Mouse (Mus musculus) small intestine, adult 2 months (tissue): ENCODE data around the gene Eif4a1. TPM values are rescaled to one million over a fixed set of nuclear protein-coding genes. Genes with fewer than 3 reads are reported as not detected.
A peak's percentile ranks its signal among the peaks of the same experiment; 100 is the strongest.

Experiments used
- H3K27ac ChIP-seq: fragments of 200-500 bp; 2 replicates; pipeline ENCODE4 v1.5.1; 2012; ENCODE audit warnings: low read depth, low read length, control low read depth, inconsistent platforms; ENCODE audit not compliant: insufficient read depth
- H3K27me3 ChIP-seq: fragments of 200-500 bp; 2 replicates; pipeline ENCODE4 v1.6.1; 2012; ENCODE audit warnings: mild to moderate bottlenecking, moderate library complexity, low read length, inconsistent platforms; ENCODE audit not compliant: control insufficient read depth, insufficient read depth
- H3K36me3 ChIP-seq: fragments of 200-500 bp; 2 replicates; pipeline ENCODE4 v1.6.1; 2012; ENCODE audit warnings: mild to moderate bottlenecking, low read length, control low read depth, inconsistent platforms; ENCODE audit not compliant: control insufficient read depth, insufficient read depth
- H3K4me1 ChIP-seq: fragments of 200-500 bp; 2 replicates; pipeline ENCODE4 v1.6.1; 2012; ENCODE audit warnings: low read length, inconsistent platforms, mixed read lengths; ENCODE audit not compliant: control insufficient read depth, insufficient read depth, insufficient read length
- H3K4me3 ChIP-seq: fragments of 200-500 bp; 2 replicates; pipeline ENCODE4 v1.5.1; 2012; ENCODE audit warnings: low read depth, mild to moderate bottlenecking, control low read depth, inconsistent platforms, low read length, moderate library complexity
- CTCF ChIP-seq: fragments of 200-500 bp; IDR thresholded peaks from 2 replicates; pipeline ENCODE4 v1.5.1; 2012; ENCODE audit warnings: low read depth, mild to moderate bottlenecking, control low read depth, inconsistent platforms, low read length, moderate library complexity, mixed read lengths; ENCODE audit not compliant: insufficient replicate concordance, insufficient read length; ENCODE audit errors: extremely low read depth
- POLR2A ChIP-seq: fragments of 200-500 bp; IDR thresholded peaks from 2 replicates; pipeline ENCODE4 v1.6.1; 2012; ENCODE audit warnings: low read depth, mild to moderate bottlenecking, control low read depth, inconsistent platforms, low read length, moderate library complexity
- WGBS: fragments of 180-500 bp; shearing (Covaris S2); methylation state at CpG from one replicate; pipeline ENCODE4 v1.1.7; 2018; 5-methylcytosine and 5-hydroxymethylcytosine counted together
- polyA plus RNA-seq: library from polyadenylated mRNA; depleted of rRNA; stranded (reverse); fragments of >200 nt; gene quantifications from 2 replicates; pipeline ENCODE4 v1.2.3, GENCODE M21; 2012

Eif4a1 gene
- polyA plus RNA-seq, 1 experiment = 134 TPM

DNA sequence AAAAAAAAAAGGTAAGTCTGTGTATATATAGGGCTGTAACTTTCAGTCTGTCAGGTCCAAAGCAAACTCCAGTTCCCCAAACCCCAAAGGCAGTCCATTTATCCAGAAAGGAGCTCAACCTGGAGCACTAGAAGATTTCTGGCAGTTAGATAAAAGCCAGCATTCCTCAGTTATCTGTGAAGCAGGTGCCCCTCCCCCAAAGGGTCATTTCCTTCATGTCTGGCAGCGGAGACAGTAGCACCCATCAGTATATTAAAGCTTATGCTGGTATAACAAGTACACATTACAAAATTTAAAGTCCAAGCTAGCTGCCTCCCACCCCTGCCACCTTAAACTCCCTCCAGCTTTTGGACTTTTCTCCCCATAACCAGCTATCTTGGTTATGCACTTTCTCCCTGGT is 27.4 kb upstream of the Eif4a1 start:
- no peak overlapping the region for H3K4me3 ChIP-seq
- no peaks in the 10 kb centered on the region for H3K27me3 ChIP-seq
- H3K4me1 ChIP-seq = peaks cover 13% of the 10 kb centered on the region
- no peaks in the 10 kb centered on the region for H3K36me3 ChIP-seq
- no peak overlapping the region for H3K27ac ChIP-seq
- WGBS = 19% methylated on average over 1 of the region's 1 CpGs
- TF ChIP-seq CTCF (no peak), POLR2A (no peak)

DNA sequence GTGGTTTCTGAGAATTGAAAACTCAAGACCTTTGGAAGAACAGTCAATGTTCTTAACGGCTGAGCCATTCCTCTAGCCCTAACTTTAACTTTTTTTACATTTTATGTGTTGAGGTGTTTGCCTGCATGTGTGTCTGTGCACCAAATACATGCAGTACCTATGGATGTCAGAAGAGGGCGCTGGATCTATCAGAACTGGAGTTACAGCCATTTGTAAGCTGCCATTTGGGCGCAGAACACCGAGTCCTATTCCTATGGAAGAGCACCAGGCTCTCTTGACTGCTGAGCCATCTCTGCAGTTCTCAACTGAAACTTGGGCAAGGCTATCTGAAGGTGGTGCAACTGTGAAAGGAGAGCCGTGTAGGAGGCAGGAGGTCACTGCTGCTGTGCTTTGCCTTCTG is 26.4 kb upstream of the Eif4a1 start:
- H3K4me1 ChIP-seq = peaks cover 9% of the 10 kb centered on the region
- no peaks in the 10 kb centered on the region for H3K27me3 ChIP-seq
- H3K4me3 ChIP-seq = no peak overlapping the region
- no peaks in the 10 kb centered on the region for H3K36me3 ChIP-seq
- WGBS = 73% methylated on average over 5 of the region's 5 CpGs
- peak; percentile 35; the same call in 1 of the 2 replicates for TF ChIP-seq CTCF
- no peak for TF ChIP-seq POLR2A
- H3K27ac ChIP-seq = peak overlapping the region; percentile 47; the same call in 1 of the 2 replicates

DNA sequence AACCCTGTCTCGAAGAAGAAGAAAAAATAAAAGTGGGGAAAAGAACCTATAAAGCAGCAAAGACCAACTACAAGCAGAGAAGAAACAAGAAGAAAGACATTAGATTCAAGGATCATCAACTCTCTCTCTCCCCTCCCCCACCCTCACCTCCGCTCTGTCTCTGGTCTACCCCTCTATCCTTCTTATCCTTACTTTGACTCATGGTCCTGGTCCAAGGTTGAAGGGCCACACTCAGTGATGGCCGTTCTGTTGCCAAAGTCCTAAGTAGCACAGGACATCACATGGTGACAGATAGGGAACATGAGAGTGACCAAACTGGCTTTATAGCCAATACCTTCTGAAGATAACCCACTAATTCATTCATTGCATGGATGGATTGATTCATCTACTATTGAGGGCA is 25.2 kb upstream of the Eif4a1 start:
- H3K4me3 ChIP-seq = no peak overlapping the region
- peaks cover 13% of the 10 kb centered on the region for H3K4me1 ChIP-seq
- H3K27ac ChIP-seq = peak overlapping the region; percentile 66; the same call in 1 of the 2 replicates
- H3K36me3 ChIP-seq = no peaks in the 10 kb centered on the region
- TF ChIP-seq CTCF (no peak), POLR2A (no peak)
- WGBS = 73% methylated on average over 3 of the region's 3 CpGs
- no peaks in the 10 kb centered on the region for H3K27me3 ChIP-seq

DNA sequence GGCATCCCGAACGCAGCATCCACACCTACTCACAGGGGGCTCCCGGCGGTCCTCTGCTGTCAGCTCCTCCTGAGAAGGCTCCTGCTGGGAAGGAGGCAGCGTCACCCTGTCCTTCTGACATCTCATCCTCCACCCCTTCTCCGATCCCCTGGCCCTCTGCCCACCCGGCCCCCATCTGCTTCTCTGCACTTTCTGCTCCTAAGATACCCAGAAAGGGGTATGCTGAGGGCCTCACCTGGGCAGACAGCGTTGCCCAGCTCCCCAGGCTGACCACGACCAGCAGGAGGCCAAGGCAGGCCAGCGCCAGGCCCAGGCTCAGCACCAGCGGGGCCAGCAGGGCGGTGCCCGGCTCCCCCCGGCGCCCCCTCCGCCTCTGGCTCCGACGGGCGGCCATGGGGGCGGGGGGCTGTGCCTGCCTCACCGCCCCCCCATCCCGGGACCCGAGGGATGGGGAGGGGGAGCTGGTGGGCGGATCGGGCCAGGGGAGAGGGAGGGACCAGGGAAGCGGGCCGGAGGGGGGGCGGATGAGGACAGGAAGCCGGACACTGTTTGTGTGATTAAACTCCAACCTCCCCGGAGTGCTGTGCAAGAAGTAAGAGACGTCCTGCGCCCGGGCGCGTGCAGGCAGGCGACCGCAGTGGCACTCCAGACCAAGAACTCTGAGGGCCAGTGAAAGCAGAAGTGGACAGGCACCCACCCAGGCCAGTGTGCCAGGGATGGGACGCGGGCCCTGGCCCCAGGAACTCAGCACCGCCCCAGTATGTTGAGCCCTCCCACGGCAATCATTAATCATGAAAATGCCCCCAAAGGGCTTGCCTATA is 23.3 kb upstream of the Eif4a1 start, which contains the start of the genes Tnfsf12 and Tnfsfm13:
Gene Tnfsf12 (minus strand): TSS at position 489 of the 821 bp plus-strand sequence.
Gene Tnfsfm13 (minus strand): TSS at position 738 of the 821 bp plus-strand sequence.
- Histone ChIP-seq H3K27me3 (no peaks in the 10 kb centered on the region), H3K4me1 (peaks cover 20% of the 10 kb centered on the region), H3K27ac (peak within 1 kb of the TSS; percentile 82), H3K36me3 (peaks cover 7% of the 10 kb centered on the region; the same call in 1 of the 2 replicates), H3K4me3 (peak within 1 kb of the TSS; percentile 57)
- 23% methylated on average over 41 of the region's 41 CpGs for WGBS
- TF ChIP-seq POLR2A (peak; percentile 35; the same call in 1 of the 2 replicates), CTCF (no peak)

DNA sequence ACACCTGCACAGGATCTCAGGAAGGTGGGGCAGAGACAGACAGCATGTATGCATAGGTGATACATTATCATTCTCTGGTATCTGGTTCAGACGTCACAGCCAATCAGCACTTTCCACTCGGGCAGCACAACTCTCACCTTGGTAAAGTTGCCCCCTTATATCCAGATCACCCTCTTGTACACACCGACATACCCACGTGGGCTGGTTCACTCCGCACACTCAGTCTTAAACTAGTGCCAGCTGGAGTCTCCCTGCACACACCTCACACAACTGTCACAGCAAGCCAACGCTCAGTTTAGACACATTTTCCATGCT is 22.8 kb upstream of the Eif4a1 start:
- H3K27ac ChIP-seq = peak overlapping the region; percentile 45; the same call in 1 of the 2 replicates
- 60% methylated on average over 6 of the region's 6 CpGs for WGBS
- no peak for TF ChIP-seq POLR2A
- TF ChIP-seq CTCF = no peak

DNA sequence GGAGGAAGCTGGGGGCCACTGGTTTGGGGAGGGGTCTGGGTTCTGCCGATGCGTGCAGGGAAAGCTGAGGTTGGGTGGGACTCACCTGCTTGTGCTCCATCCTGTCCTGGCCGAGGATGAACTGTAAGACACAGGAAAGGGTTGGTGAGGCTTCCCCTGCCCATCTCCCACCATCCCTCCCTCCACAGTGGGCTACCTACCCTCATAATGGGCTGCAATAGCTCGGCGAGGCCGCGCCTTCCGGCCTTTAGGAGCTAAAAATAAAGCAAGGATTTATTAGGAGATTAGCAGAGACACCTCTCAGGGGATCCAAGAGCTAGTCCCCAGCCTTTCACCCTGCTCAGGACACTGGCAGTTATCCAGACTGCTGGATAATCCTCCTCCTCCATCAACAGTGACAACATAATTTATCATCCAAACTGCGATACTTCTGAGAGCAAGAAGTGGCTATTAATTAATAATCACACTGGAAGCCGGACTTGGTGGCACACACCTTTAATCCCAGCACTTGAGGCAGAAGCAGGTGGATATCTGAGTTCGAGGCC is 21.3 kb upstream of the Eif4a1 start:
- TF ChIP-seq CTCF (no peak), POLR2A (no peak)
- WGBS = 51% methylated on average over 11 of the region's 11 CpGs
- Histone ChIP-seq H3K4me1 (peaks cover 21% of the 10 kb centered on the region), H3K27me3 (no peaks in the 10 kb centered on the region), H3K36me3 (peaks cover 9% of the 10 kb centered on the region; the same call in 1 of the 2 replicates), H3K27ac (peak overlapping the region; percentile 10; the same call in 1 of the 2 replicates), H3K4me3 (no peak overlapping the region)

More for the DNA sequence above, 22.8 kb upstream of the Eif4a1 start:
- no peaks in the 10 kb centered on the region for H3K27me3 ChIP-seq
- peaks cover 20% of the 10 kb centered on the region for H3K4me1 ChIP-seq
- peak overlapping the region; percentile 57 for H3K4me3 ChIP-seq
- peaks cover 9% of the 10 kb centered on the region; the same call in 1 of the 2 replicates for H3K36me3 ChIP-seq

DNA sequence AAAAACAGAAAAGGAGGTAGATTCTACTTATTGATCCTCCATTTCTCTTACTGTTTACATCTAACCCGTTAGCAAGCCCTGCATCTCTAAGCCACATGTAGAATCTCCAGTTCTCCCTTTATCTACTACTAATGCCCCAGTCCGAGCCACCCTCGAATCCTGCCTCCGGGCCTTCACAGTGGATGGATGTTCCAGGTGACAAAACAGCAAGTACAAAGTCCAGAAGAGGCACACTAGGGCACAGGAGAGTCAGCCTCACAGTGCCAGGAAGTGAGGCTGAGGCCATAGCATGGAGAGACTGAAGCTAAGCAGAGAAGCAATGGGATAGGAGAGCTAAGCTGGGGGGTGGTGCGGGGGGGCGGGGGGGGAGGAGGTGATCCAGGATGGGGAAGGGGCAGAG is 20.6 kb upstream of the Eif4a1 start:
- H3K36me3 ChIP-seq = peaks cover 9% of the 10 kb centered on the region
- H3K27me3 ChIP-seq = no peaks in the 10 kb centered on the region
- H3K4me1 ChIP-seq = peaks cover 21% of the 10 kb centered on the region
- H3K4me3 ChIP-seq = no peak overlapping the region
- TF ChIP-seq POLR2A (no peak; the same call in 1 of the 2 replicates), CTCF (no peak)
- whole genome bisulfite sequencing = 39% methylated on average over 6 of the region's 6 CpGs
- peak overlapping the region; percentile 75 for H3K27ac ChIP-seq
